Mouse (Mus musculus) 3134 (cell line): ENCODE measurements around the gene Ccdc24.

Source experiments
- DNase-seq: peaks from one replicate; pipeline ENCODE4 v3.0.0-alpha.2; 2011; ENCODE audit warnings: low spot score; ENCODE audit not compliant: insufficient read length; ENCODE audit errors: extremely low read depth

Ccdc24 gene

GRCm38 (mm10) chr4:117872471-117872886 lies at the start of gene Ccdc24:
TSS of gene Ccdc24 (minus strand) at chr4:117872557.
- DNase-seq = no peak

GRCm38 (mm10) chr4:117921358-117921757 lies 49.0 kb upstream of the Ccdc24 start:
- DNase-seq = no peak

DNA sequence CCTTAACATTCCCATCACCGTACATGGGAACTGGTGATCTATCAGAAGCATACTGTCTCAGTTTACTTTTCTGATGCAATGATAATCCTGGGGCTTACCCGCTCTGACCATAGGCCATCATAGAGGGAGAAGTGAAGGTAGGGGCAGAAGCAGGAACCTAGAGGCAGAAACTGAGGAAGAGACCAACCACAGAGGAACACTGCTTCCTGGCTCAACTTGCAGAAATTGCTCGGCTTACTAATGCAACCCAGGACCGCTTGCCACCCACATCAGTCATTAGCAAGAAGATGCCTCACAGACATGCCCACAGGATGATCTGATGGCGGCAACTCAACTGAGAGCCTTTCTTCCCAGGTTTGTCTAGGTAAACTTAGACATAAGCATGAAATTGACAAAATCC lies 46.4 kb upstream of the Ccdc24 start:
- DNase-seq = no peak

- no peak for DNase-seq
Observed at GRCm38 (mm10) chr4:117918261-117918660, 45.9 kb upstream of the Ccdc24 start.

GRCm38 (mm10) chr4:117917847-117918246 lies 45.5 kb upstream of the Ccdc24 start:
- no peak for DNase-seq

GRCm38 (mm10) chr4:117917402-117917801 lies 45.0 kb upstream of the Ccdc24 start:
- DNase-seq = no peak

- no peak for DNase-seq
Observed at GRCm38 (mm10) chr4:117916386-117916785, 44.0 kb upstream of the Ccdc24 start.

GRCm38 (mm10) chr4:117915489-117916105 lies 43.2 kb upstream of the Ccdc24 start:
- no peak for DNase-seq

- DNase-seq = peak; percentile 95
Observed at GRCm38 (mm10) chr4:117914591-117915442, 42.5 kb upstream of the Ccdc24 start, which contains the start of gene Ipo13. TSS of gene Ipo13 (minus strand) at chr4:117914999.

GRCm38 (mm10) chr4:117914031-117914430 lies 41.7 kb upstream of the Ccdc24 start:
- DNase-seq = peak; percentile 41

DNA sequence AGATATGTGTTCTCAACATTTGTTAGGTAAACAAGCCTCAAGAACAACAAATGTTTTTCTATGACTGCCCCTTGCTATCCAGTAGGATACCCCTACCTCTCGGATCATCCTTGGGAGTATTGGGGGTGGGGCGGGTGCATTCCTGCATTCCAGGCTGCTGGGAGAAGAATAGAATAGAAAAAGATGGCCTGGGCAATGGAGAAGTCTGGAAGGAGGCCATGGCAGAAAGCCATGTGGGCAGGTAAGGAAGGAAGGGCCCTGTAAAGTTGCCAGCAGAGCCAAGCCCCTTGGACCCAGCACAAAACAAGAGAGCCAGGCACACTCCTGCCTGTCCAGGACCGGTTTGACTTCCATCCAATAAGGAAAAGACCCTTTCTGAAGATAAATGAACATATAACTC lies 41.1 kb upstream of the Ccdc24 start:
- no peak for DNase-seq

GRCm38 (mm10) chr4:117912685-117913273 lies 40.4 kb upstream of the Ccdc24 start:
- no peak for DNase-seq

- DNase-seq = no peak
Observed at GRCm38 (mm10) chr4:117912131-117912561, 39.8 kb upstream of the Ccdc24 start.

- no peak for DNase-seq
Observed at GRCm38 (mm10) chr4:117908834-117909453, 36.6 kb upstream of the Ccdc24 start.

GRCm38 (mm10) chr4:117906196-117906595 lies 33.8 kb upstream of the Ccdc24 start:
- DNase-seq = no peak

GRCm38 (mm10) chr4:117904761-117905160 lies 32.4 kb upstream of the Ccdc24 start:
- DNase-seq = no peak

DNA sequence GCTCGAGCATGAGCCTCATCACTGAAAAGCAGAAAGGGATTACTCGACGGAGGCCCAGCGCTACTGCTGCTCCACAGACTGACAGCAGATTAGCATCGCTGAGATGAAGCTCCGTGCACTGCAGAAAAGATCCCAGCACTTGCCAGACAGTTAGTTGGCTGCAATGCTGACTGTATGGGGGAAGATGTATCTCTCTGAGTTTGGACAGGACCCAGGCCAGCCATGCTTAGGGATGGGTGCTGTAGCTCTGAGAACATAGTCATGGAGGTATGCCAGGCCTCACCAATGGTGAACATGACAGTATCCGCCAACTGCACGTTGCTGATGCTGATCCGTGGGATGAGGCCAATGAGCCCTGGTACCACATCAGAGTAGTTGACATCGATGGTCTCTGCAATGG lies 31.7 kb upstream of the Ccdc24 start:
- DNase-seq = no peak

GRCm38 (mm10) chr4:117898111-117898510 lies 25.8 kb upstream of the Ccdc24 start:
- no peak for DNase-seq

DNA sequence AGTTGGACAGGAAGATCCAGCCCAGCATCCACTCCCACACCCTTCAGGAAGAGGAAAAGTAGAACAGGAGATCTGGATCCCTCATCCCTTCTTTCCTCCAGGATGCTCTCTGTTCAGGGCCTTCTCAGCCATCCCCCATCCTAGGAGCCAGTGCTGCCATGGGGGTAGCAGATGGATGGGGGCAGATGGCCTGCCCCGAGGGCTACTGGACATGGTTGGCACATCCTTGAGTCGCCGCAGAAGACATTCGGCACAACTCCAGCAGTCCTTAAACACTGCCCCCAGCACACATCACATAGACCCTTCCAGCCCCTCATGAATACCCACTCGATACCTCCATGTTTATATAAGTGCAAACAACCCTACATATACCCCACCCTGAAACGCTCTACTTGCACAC lies 23.7 kb upstream of the Ccdc24 start:
- no peak for DNase-seq

DNA sequence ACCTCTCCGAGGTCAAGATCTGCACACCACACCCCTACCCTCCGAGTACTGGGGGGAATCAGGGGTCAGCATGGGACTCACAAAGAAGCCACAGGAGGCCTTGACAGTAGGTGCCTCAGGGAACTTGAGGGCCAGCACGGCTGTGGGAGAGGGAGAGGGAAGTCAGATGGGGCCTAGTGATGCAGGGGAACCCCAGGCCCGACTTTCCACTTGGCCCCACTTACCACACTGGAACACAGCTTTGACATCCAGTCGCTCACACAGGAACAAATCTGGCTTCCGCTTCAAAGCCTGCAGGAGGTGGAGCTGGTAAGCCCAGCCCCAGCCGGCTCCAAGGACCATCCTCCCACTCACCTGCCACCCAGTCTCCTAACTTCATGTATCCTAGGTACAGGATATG lies 23.0 kb upstream of the Ccdc24 start:
- DNase-seq = no peak

- no peak for DNase-seq
Observed at GRCm38 (mm10) chr4:117894601-117895000, 22.2 kb upstream of the Ccdc24 start.
